Comparison of ENCODE assay signal across 8 mouse cellular contexts in genomic region chr7:58788424-58789261, GRCm38 (mm10).
A peak's percentile ranks its signal among the peaks of the same experiment; 100 is the strongest.
DNase-seq lines count a peak whose midpoint lies in the region; ATAC-seq lines count a peak whose summit lies in the region.
"Had no signal": no experiment of that assay in that cellular context is flagged by ENCODE, and none has a peak within 500 bp of the region (broad histone marks: within the 10 kb centered on the region; RNA-seq: fewer than 3 reads in every experiment).

No protein-coding gene starts in this region.

- 36% methylated on average over 7 of the region's 7 CpGs for WGBS in neural tube, embryonic 14.5 days

- peak; percentile 52 for ATAC-seq in neural tube, embryonic 14.5 days (ENCODE audit: low read depth)
- ATAC-seq in inflammation-experienced regulatory T-cells, adult 6 months: no peak

- H3K4me3 ChIP-seq in neural tube, embryonic 14.5 days (ENCODE audit: low read depth, low read length): no peak overlapping the region
- H3K4me3 ChIP-seq: limb, embryonic 12.5 days had no signal

- peak overlapping the region; percentile 76 for H3K27ac ChIP-seq in neural tube, embryonic 14.5 days (ENCODE audit: low read depth, low read length)
- H3K27ac ChIP-seq: limb, embryonic 12.5 days had no signal

- peaks cover 23% of the 10 kb centered on the region for H3K4me1 ChIP-seq in neural tube, embryonic 14.5 days (ENCODE audit: control insufficient read depth, insufficient read depth, low read length)
- H3K4me1 ChIP-seq: limb, embryonic 12.5 days had no signal

- peak; percentile 65 for DNase-seq in ovary, adult 18-20 months (ENCODE audit: low spot score)
- DNase-seq in ovary, postnatal 10 days (ENCODE audit: low spot score): no peak
- DNase-seq in gastrocnemius, postnatal 10 days: peak; percentile 14
- peak; percentile 6 for DNase-seq in kidney, postnatal 14 days
- no peak for DNase-seq in left cerebral cortex, postnatal 36 days (ENCODE audit: low spot score in 2 of 2)

- H3K36me3 ChIP-seq in neural tube, embryonic 14.5 days (ENCODE audit: control insufficient read depth, insufficient read depth, low read length): no peaks in the 10 kb centered on the region
- H3K36me3 ChIP-seq: limb, embryonic 12.5 days had no signal

- no peaks in the 10 kb centered on the region for H3K9me3 ChIP-seq in neural tube, embryonic 14.5 days (ENCODE audit: control insufficient read depth, low read length)
- H3K9me3 ChIP-seq: limb, embryonic 12.5 days had no signal

- H3K9ac ChIP-seq in neural tube, embryonic 14.5 days (replicated peaks; ENCODE audit: low read depth, low read length): no peak overlapping the region; the same call in 1 of the 2 replicates
- H3K9ac ChIP-seq: limb, embryonic 12.5 days had no signal

- H3K27me3 ChIP-seq in neural tube, embryonic 14.5 days (ENCODE audit: control insufficient read depth, insufficient read depth, low read length): no peaks in the 10 kb centered on the region
- H3K27me3 ChIP-seq: limb, embryonic 12.5 days had no signal

- intact Hi-C loops in left cerebral cortex, postnatal 36 days (cut with DNase I): no loop called here

- 0 out of 2 replicates have a peak overlapping the region, but pooled peaks have one; percentile 1 for H3K4me2 ChIP-seq in neural tube, embryonic 14.5 days (ENCODE audit: low read depth, low read length)
- H3K4me2 ChIP-seq: limb, embryonic 12.5 days had no signal

Comparison
In these comparisons a context has a peak if more than half of its experiments do, and no peak if none do; other contexts are left out.
1. DNase-seq: peak in ovary, adult 18-20 months (single experiment), gastrocnemius, postnatal 10 days (single experiment) and kidney, postnatal 14 days (single experiment); none in ovary, postnatal 10 days (single experiment) and left cerebral cortex, postnatal 36 days (0 of 2).